Mouse (Mus musculus): ENCODE data around the gene Sspo. TPM values are rescaled to one million over a fixed set of nuclear protein-coding genes. Genes with fewer than 3 reads are reported as not detected.

The Sspo gene
- total RNA-seq, 1 experiment from 2014 or later = 5.1 TPM

DNA sequence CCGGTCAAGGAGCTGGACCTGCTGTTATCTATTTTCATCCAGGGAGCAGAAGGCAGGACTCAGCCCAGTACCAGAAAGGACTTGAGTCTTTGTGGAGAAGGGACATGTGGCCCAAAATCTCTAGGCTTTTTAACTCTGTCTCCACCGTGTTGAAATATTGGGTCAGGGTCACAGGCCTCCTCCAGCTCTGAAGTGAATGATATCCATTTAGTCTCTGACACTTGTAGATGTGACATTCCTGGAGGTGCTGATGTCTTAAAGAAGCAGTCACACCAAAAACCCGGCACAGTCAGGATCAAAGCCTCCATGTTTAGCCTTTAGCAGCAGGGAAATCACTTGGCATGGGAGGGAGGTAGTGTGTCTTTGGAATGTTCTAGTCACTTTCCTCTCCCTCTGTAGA lies 92.7 kb downstream of the Sspo start:
- no peak for DNase-seq

DNA sequence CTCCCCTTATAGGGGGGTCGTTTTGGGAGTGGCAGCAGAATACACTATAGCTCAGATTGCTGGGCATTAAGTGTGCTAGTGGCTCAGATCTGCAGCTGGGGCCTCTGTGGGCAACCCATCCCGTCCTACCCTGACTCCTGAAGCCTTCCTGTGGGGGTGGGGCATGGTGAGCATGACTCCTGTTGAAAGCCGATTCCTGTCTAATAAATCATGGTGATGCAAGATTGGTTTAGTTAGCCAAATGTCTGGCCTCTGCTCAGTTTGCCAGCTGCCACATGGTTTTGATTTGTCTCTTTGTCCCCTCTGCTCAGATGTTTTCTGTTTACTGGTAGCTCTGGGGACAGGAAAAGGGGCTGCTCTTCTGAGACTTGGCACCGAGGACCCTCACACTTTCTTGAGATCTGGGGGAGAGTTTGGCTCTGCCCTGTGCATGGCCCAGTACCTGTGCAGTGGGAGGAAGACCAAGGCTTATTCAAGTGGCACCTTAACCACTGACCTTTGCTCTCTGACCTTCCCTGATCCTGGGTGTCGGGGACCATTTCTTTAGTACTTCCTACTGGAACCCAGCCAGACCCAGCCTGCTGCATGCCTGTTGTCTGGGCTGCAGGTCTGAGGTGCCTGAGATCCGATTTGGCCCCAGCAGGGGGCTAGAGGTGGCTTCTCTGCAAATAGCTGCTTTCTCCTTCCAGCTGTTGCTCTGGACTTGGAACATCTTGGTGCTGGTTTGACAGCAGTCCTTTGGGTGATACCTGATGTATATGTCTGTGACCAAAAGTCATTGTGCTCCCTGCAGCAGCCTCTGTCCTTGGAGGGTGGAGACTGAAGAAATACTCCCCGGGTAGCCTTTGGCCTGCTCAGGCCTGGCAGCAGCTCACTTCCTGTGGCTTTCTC lies 93.8 kb downstream of the Sspo start:
- peak; percentile 79 for DNase-seq

DNA sequence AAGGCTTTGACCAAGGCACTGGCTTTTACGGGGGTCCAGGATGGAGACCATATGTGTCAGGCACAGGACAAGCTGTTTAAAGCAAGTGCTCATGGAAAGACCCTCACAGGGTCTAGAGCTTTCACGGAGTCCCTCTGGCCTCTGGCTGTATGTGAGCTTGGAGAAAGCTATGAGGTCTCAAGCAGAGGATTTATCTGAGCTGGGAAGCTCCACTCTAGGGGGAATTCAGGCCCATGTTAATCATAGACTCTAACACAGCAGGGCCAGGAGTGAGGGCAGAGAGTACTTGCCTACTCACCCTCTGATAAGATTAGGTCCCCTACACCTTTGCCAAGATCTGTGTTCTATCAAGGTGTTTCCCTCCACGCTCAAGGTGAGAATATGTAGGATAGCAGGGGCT lies 94.6 kb downstream of the Sspo start:
- no peak for DNase-seq

DNA sequence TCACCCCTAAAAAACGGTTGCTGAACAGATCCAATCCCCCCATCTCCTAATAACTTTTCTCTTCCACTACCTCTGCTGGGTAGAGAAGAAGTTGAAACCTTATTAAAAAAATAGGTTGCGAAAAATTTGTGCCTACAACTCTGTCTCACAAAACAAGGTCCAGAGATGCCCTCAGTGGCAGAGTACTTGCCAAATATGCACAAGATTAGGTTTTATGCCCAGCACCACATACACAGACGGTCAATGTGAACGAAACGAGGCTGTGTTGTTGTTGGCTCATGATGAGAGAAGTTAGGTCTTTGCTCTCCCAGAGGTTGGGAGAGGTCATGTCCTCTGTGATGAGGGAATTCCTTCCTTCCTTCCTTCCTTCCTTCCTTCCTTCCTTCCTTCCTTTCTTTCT lies 97.2 kb downstream of the Sspo start:
- DNase-seq = no peak

DNA sequence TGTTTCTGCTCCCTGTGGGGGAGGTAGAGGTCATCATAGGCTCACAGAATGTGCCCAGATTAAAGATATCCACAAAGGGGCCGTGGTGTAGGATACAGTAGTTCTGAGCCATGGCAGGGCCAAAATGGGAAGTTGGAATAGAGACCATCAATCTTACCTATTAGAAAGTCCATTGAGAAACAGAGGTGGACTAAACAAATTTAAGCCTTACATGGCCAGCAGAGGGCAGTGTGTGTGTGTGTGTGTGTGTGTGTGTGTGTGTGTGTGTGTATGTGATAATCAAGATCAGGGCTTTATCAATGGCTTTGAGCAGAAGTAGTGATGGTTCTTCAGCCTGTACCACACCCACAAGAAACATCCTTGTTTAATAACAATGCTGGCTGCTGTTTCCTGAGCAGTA lies 98.2 kb downstream of the Sspo start:
- DNase-seq = peak; percentile 55

DNA sequence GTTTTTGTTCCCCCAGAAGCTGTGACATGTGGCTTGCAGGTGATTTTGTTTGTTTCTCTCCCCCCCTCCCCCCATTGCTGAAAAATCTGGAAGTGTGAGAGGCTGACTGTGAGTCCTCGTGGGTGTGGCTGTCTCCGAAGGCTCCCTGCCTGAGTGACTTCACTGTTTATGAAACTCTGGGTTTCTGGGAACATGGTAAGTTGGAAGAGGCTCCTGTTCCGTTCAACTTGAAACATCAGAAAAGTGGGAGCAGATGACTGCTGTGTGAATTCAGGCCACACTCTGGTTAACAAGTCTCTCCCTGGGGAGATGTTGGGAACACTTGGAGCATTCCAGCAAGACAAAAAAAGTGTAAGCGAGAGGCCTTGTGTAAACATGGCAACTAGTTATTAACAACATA lies 98.8 kb downstream of the Sspo start:
- DNase-seq = no peak

DNA sequence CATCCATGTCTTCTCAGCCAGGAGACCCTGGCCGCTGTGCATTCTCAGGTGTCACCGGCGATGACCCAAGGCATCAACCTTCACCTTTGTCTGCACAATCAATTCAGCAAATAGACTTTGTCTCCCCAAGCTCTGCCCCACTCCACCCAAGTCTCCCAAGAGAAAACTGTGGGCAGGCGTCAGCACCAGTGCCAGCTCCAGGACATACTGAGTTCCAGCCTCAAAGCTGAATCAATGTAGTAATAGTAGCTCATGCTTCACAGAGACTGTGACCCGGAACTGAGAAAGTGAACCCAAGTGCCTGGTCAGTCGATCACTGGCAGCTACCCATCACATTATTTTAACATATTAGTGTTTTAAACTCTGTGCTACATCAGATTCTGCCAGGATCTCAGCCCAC lies 100.3 kb downstream of the Sspo start:
- DNase-seq = no peak

Small RNAs within 50 kb of the gene (microRNA-seq; reads per million reads assigned to microRNA genes)
- 0 reads per million in 2 experiments for gene Gm24325

Other genes with a start within 250 kb of the Sspo start
- gene Krba1, start 52.6 kb upstream of the Sspo start, total RNA-seq (2021) = 45.9 and 64.1 TPM in 2 replicates
- gene Zfp467, start 2.4 kb upstream of the Sspo start, total RNA-seq (2021) = 51.0 and 72.4 TPM in 2 replicates
- gene Atp6v0e2, start 89.4 kb downstream of the Sspo start, total RNA-seq (2021) = 51.6 and 58.2 TPM in 2 replicates
- 43.3 and 59.5 TPM in 2 replicates for gene Lrrc61, start 106.6 kb downstream of the Sspo start, total RNA-seq (2021)
- gene Rarres2, start 124.6 kb downstream of the Sspo start, total RNA-seq (2021) = 28.6 and 36.8 TPM in 2 replicates
- gene Gm45021, start 141.4 kb downstream of the Sspo start, total RNA-seq (2021) = not detected in 2 replicates
- gene Repin1, start 145.7 kb downstream of the Sspo start, total RNA-seq (2021) = 66.1 and 67.8 TPM in 2 replicates
- gene Gm44965, start 145.7 kb downstream of the Sspo start, total RNA-seq (2021) = not detected in 2 replicates
- gene Zfp775, start 153.8 kb downstream of the Sspo start, total RNA-seq (2021) = 8.2 and 15.4 TPM in 2 replicates
- 1.7 and 3.4 TPM in 2 replicates for gene AI854703, start 178.5 kb downstream of the Sspo start, total RNA-seq (2021)
- gene Gimap8, start 199.0 kb downstream of the Sspo start, total RNA-seq (2021) = 9.9 and 13.7 TPM in 2 replicates
- gene Gimap9, start 227.9 kb downstream of the Sspo start, total RNA-seq (2021) = 5.7 and 8.1 TPM in 2 replicates
- gene Gimap4, start 236.3 kb downstream of the Sspo start, total RNA-seq (2021) = 51.4 and 59.1 TPM in 2 replicates

Measured in adrenal gland, postnatal 25 days (tissue).